Mouse (Mus musculus) layer of hippocampus, postnatal 10 days (tissue): Measurements from ENCODE around the gene Arid5b. TPM values are rescaled to one million over a fixed set of nuclear protein-coding genes. Genes with fewer than 3 reads are reported as not detected.

Source experiments
- DNase-seq, 2 experiments: peaks; one replicate each; pipeline ENCODE4 v3.0.0; 2021; ENCODE audit warnings: low spot score in 2 of 2
- total RNA-seq, 2 experiments: library from RNA; stranded (reverse); gene quantifications; 2 replicates each; pipeline ENCODE4 v1.2.3; 2021

Arid5b gene
- total RNA-seq, 2 experiments from 2014 or later, result 16.0 to 18.2 TPM

DNA sequence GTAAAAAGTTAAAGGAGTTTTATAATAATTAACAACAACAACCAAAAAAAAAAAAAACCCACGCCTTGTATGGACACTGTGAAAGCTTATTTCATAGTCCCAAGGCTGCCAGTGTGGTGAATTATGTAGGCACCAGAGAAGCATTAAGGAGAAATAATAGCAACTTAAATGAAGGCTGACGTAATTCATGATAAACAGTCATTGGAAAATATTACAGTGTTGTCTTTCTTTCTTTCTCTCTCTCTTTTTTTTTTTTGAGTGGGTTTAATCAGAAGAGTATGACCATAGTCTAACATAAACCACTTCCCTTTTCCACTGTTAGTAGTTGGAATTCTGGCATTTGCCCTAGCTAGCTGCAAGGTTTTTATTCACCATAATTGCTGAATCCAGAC lies 111.8 kb downstream of the Arid5b start:
- DNase-seq, result no peak

DNA sequence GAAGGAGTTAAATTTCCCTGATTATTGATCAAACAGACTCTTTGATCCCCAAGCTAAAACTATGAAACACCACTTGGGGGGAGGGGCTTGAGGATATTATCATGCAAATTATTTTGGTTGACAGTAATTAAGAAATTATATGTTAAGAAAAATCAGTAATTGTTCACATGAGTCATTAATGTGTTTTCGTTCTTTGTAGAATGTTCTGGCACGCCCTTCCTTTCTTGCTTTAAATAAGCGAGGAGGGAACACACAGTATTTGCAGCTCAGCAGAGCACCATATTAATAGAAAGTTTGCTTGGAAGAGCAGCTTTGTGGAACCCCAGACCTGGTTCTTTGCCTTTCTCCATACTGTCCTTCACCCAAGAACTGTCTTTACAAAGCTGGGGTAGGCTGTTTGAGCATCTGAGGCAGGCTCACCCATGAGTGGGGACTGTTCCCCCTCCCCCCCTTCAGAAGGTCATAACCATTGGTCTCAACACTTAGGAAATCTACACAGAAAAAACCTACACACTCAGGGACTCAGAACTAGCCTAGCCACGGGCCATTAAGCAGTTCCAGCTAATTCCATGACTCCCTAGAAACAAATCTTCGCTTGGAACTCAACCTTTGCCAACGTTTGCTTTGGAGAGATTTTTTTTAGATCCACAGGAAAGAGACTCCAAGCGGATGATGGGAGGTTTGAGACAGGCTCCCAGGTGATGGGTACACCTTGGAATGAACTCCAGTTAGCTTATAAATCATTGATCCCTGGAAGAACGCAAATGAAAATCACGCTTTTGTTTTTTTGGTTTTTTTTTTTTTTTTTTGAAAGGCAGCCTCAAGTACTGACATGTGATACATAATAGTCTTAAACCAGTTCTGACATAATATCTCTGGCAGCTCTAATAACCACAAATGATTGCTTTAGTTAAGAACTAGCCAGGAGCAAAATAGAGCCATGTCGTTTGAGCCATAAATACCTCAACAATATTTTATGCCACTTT lies 112.5 kb downstream of the Arid5b start:
- DNase-seq, result no peak

DNA sequence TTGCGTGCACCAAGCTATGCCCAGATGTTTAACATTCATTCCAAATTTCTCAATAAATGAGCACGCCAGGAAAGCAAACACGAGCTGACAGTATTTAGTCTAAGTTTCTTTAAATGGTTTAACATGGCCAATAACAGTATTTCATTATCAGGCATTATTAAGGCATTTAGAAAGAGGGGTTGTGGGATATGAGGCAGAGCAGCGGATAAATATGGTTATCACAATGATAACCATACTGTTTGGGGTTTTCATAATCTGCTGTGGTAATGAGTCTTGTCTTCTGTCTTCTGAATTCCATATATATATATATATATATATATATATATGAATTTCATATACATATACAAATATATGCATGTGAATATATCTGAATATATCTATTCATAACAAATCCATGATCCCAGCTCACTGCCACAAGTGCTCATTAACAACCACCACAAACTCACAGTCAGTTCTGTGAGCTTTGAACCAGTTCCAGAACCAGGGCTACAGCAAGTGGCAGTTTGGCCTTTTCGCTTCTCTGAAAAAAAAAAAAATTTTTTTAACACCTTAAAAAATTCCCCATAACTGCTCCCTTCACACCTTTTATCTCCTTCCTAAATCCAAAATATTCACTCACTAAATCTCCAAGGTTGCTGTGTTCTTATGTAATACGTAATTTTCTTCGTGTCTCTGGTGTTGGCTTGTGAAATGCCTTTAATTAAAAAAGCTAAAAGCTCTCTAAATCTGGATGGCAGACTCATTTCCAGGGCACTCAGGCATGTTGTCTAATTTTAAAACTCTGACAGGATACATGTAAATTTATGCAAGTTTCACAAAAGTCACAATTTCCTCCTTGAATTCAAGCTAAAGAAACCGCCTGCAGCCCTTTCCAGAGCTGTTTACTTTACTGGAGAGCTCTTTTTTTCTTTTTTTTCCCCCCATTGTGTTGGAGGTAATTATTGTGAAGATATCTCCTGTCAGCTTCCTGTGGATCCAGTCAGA lies 113.5 kb downstream of the Arid5b start:
- no peak for DNase-seq

DNA sequence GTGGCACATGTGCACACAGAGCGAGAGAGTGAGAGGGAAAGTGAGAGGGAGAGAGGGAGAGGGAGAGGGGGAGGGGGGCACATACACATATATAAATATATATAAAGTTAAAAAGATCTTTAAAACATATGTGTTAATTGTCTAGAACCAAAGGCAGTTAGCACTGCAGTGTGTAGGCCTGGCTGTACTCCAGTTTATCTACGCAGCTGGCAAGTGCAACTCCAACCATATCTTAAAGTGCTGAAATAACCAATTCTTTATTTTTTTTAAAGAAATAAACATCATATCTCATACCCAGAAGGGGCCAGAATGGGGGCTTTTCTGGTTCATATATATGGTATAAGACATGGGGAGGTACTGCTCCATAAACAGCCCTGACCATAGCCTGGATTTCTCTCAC lies 114.4 kb downstream of the Arid5b start:
- no peak for DNase-seq

DNA sequence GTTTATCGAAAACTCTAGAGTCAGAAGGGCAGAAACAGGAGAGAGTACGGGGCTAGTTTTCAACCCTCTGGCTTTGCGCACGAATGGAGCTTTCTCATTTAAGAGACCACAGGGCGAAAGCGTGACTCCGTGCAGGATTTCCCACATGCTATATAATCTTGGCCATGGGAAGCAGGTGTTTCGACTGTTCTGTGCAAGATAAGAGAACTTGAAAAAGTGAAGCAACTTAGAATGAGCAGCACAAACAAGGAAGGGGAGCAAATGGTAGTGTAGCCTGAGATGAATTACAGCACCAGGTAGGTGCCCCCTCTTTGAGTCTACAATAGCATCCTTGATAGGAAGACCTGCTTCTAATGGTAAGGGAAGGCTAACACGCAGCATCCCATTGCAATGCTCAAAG lies 118.8 kb downstream of the Arid5b start:
- DNase-seq, result no peak

DNA sequence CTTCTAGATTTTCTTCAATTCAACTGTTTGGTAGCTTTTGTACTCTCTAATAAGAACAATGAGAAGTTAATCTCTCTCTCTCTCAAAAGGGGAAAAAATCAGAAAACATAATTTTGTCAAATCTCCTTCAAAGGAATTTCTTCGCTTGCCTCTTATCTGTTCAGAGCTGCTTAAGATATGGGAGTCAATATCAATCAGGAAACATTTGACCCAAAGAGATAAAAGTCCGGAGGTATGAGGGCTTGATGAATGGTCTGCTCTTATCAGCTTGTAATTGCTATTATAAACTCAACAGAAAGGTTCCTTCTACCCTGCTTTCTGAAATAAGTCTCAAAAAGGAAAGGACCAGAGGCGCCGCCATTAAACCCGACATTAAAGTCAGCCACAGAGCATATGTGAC lies 120.0 kb downstream of the Arid5b start:
- no peak for DNase-seq

DNA sequence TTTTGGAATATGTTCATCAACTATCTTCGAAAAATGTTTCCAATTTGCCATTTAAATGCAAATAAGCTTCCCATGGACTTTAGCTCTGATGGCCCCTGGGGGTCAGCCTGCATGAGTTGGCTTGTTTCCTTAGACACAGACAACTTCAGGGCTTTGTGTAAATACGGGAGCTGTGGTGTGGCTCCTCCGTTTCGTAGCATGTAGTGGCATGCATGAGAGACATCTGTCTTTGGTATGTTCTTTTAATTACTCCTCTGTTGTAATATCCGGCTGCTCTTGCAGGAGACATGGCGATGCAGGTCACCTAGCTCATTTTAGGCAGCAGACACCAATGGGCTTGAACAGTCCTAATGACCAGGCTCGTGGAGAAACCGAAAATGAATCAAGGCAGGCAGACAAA lies 121.0 kb downstream of the Arid5b start:
- DNase-seq, result no peak

GRCm38 (mm10) chr10:68156646-68157245 lies 121.8 kb downstream of the Arid5b start:
- DNase-seq, result no peak

DNA sequence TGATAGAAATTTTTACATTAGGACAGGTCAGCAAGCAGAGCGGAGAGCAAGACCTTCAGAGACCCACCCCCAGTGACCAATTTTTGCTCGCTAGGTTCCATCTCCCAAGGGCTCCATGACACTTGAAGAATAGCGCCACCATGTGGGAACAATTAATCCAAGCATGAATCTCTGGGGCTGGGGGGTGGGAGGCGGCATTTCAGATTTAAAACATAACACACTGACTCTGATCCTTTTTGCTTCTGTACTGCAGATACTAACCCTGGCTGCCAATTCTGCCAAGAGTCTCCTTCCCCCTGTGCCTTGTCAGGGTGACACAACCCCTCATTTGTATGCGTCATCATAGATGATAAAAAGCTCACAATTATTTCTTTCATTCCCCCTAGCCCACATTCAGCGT lies 122.4 kb downstream of the Arid5b start:
- DNase-seq, result no peak

GRCm38 (mm10) chr10:68155431-68156119 lies 123.0 kb downstream of the Arid5b start:
- no peak for DNase-seq

DNA sequence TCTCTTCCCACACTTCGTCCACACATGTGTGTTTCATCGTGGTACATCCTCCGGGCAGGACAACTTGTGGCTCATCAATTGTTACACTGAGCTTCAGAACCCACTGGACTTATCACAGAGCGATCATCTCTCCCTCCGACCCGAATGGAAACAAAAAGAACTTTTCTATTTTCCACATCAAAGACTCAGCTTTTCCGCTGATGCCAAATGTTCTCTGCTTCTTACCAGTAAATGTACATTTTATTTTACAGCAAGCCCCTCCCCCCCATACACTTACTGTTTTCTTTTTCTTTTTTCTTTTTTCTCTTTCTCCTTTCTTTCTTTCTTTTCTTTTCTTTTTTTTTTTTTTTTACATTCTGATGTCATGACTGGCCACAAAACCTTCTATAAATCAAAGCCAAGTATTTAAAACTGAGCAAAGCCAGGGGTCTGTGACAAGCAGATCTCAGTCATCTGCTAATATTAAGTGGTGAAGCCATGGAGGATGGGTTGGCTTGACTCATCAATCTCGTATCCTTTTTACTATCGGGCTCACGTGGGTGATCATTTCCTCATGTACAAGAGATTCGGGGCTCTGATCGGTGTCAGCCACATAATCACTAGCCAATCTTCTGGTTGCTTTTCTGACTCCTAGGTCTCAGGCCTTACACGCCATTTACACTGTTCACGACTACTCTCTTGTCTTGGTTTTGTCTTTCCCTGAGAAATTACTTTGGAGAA lies 124.3 kb downstream of the Arid5b start:
- no peak for DNase-seq

- DNase-seq, result no peak
Measured at GRCm38 (mm10) chr10:68153344-68154045, 125.0 kb downstream of the Arid5b start.

GRCm38 (mm10) chr10:68148495-68148894 lies 130.0 kb downstream of the Arid5b start:
- no peak for DNase-seq

DNA sequence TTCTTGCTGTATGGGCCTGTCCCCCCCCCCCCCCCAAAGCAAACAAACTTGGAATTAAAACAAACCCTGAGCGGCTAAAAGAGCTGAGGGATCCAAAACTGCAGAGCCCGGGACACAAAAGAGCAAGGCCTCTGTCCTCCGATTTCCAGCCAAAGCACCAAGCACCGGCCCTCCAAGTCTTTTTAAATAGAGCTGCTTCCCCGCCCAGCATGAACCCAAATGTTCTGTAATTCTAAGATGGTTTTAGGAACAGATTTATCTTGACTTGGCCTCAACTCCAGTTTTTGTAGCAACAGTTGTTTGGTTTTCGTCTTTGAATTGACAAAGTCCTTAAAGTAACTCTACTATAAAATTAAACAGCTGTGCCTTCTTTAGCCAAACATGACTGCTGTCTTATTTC lies 130.8 kb downstream of the Arid5b start:
- DNase-seq, result no peak

DNA sequence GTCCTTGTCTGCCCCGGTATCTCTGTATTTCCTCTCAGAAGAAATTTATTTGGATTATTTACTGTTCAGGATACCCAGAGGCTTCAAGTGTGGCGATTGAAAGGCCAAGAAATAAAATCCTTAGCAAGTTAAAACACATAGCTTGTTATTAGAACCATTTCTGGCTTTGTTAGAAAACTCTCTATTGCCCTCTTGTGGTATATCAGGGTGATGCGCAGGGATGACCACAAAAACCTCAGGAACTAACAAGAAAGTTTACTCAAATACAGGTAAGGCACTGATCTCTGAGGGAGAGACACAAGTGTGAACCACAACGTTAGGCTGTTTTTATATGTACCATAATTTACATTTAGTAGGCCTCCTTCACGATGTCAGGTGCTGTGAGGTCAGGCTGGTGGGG lies 131.7 kb downstream of the Arid5b start:
- peak; percentile 63 to 73 for DNase-seq

DNA sequence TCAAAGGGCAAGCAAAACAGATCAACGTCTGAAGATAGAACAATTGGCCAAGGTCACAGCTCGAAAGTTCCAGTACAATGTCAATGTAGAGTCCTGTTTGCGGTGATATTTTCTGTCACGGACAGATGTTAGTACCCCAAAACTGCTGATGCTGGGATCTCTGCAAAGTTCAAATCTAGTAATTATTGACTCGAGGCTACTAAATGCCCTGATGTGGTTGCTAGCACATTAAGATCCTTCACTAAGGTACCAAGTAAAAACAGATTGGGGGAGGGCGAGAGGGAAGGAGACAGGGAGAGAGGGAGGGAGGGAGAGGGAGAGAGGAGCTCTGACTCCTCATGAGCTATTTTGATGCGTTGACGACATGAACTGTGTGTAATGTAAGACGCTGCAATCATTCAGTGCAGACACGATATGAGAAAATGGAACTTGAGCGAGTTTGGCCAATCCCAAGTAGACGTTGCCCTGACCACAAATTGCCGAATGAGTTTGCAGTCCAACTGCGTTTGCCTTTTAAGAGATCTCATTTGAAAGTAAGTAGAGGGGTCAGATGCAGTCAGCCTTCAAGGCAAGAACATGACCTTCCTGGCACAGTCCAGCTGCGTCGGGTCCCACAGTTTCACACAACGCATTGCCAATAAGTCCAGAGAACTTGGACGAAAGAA lies 133.1 kb downstream of the Arid5b start:
- no peak for DNase-seq

GRCm38 (mm10) chr10:68142501-68142900 lies 136.0 kb downstream of the Arid5b start:
- no peak for DNase-seq

DNA sequence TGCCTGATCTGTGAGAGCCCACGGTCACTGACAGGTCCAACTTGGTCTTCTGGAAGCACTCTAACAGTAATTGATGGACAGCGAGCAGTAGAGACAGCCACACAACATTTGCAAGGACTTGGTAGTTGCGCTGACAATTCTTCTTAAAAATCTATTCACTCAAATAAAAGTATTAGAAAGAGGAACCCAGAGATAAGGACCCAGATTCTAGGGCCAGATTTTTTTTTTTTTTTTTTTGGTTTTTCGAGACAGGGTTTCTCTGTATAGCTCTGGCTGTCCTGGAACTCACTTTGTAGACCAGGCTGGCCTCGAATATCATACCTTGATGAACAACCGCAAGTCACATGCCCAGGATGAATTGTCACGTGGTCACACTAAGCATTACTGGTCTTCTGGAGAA lies 137.0 kb downstream of the Arid5b start:
- DNase-seq, result no peak

- DNase-seq, result no peak
Measured at GRCm38 (mm10) chr10:68140871-68141270, 137.7 kb downstream of the Arid5b start.
